Mouse (Mus musculus) c-Kit-positive CD71-positive TER-119-negative erythroid progenitor cells, embryonic 14.5 days (primary cell): Measurements from ENCODE around the gene Ccdc33.

Experiments
- DNase-seq: peaks from one replicate; pipeline ENCODE4 v3.0.0-alpha.2; 2013; ENCODE audit warnings: low read depth

Gene Ccdc33

DNA sequence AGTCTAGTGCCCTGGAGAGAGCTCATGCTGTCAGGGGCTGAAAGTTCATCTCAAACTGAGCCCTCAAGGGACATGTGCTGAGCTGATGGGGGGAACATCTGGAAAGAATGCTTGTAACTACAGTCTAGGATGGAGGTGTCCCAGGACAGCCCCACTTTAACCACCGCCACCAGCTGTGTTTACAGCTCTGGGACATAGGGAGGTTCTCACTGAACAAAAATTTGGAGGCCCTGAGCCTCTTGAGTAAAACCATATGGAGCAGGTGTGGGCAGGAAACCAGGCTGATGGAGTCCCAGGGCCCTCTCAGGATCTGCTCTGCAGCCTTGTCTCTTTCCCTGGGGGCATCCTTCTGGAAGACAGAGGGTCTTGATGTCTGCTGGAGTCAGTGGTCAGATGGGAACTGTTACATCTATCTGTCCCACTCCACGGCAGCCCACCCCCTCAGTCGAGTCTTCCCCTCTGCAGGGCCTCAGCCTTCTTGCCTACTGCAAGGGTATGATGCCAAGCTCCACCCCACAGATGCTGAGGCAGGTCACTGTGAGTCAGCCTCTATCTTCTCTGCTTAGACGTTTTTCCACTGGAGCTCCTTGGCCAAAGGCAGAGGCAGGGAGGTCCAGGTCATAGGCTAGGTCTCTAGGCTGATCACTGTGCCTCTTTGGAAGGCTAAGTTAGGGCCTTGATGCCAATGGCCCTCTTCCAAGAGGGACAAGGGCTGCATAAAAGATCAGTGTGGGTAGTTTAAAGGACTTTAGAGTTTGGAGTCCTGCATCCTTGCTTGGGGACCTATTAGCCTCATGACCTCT, 26.8 kb downstream of the Ccdc33 start:
- DNase-seq: no peak

DNA sequence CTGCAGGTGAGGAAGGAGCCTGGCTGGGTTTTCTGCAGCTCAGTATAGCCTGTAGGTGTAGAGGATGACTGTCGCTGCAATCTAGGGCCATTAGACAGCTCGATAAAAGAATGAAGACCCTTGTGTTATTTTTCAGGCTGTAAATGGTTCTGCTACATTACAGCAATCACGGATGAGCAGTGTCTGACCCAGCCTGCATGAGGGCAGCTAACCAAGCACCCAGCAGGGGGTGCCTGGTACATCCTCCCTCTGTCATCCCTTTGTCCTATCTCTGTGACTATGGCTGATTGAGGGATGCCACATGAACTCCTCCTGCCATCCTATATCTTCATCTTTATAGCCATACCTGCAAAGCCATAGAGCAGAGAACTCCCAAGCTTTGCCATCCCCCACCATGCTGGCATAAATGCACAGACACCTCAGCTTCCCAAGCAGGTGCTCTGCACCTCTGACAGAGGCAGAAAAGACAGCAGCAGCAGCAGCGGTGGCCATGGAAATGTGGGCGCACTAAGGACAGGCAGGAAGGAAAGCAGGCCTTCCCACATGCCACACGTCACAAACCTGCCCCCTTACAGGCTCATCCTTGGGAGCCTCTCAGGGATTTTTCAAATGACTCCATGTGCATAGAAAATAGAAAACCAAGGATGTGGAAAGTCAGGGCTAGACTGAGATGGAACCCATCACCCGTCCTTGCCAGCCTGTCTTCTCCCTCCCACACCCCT, 31.2 kb downstream of the Ccdc33 start:
- no peak for DNase-seq

- DNase-seq: no peak
Measured at GRCm38 (mm10) chr9:58086861-58087260, 31.8 kb downstream of the Ccdc33 start.

DNA sequence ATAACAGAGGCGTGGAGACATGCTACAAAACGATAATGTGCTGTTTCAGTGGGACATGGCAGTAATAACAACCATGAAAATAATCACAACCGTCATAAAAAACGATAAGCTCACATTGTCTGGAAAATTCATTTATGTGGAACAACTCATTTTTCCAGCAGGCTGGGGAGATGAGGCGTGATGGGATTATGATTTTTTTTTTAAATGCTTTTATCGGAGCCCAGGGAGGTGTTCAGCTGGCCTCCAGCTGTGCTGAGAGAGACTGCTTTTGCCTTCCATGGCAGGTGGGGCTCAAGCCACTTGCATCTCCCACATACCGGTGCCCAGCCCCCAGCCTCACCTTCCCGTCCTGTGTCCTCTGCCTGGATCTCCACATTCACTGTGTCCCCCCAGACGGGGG, 32.4 kb downstream of the Ccdc33 start:
- DNase-seq: no peak

DNA sequence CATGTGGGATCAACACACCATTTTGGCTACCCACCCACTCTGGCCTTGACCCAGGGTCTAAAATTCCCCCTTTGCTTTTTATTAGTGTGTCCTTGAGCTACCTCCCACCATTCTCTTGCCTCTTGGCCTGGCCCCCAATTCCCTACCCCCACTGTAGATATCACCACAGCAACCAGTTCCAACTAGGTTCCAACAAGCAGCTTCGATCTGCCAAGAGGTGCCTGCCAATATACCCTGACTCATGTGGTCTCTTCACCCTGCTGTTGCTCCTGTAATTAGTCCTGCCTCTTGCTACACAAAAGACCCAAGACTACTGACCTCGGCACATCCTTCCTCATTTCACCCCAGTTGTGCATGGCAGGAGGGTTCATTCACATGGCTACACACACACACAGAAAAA, 33.5 kb downstream of the Ccdc33 start:
- DNase-seq: no peak

- no peak for DNase-seq
Measured at GRCm38 (mm10) chr9:58084586-58084985, 34.0 kb downstream of the Ccdc33 start.

- DNase-seq: no peak
Measured at GRCm38 (mm10) chr9:58074561-58074960, 44.1 kb downstream of the Ccdc33 start.

- no peak for DNase-seq
Measured at GRCm38 (mm10) chr9:58067546-58067945, 51.1 kb downstream of the Ccdc33 start.

- no peak for DNase-seq
Measured at GRCm38 (mm10) chr9:58066731-58067095, 51.9 kb downstream of the Ccdc33 start.

DNA sequence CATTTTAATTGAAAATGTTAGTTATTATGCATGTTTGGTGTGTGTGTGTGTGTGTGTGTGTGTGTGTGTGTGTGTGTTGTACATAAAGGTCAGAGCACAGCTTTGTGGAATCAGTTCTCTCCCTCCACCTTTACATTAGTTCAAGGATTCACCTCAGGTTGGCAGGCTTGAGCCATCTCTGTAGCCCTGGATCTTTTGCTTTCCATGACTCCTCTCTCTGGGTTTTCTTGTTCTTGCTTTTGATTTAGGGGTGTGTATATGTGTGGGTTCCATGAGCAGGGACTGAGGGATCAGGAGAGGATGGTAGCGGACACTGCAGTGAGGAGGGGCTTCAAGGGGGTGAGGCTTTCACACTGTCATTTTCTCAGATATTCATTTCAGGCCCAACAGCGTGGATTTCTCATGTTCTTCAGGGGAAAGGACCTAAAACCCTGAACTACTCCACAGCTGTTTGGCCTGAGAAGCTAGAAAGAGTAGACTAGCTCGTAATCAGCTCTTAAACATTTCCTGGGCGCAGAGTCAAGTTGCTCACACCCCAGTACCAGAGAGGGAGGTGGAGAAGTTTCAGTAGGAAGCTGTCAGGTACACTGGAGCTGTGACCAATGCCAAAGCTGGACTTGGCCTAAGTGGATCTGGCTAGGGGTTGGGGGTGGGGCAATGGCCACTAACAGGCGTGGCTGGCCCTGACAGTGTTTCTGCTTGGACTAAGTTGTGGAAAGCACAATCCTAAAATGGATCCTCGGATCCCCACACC, 52.5 kb downstream of the Ccdc33 start:
- no peak for DNase-seq

DNA sequence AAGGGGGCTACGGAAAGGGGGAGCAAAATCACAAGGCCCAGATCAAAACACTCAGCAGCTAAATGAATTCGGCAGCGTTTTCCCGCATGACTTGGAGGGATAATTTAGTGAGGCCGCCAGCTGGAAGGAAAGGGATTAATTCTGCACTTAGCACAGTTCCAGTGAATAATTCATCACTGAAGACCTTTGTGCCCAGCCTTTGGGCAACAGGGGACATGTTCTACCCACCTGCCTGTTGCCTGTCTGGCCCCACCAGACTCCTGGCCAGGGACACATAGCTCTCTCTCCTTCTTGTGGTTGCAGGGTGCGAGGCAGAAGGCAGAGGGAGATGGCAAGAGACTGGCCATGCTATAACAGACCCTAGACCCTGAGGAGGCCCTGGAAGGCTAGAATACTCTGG, 53.1 kb downstream of the Ccdc33 start:
- no peak for DNase-seq

DNA sequence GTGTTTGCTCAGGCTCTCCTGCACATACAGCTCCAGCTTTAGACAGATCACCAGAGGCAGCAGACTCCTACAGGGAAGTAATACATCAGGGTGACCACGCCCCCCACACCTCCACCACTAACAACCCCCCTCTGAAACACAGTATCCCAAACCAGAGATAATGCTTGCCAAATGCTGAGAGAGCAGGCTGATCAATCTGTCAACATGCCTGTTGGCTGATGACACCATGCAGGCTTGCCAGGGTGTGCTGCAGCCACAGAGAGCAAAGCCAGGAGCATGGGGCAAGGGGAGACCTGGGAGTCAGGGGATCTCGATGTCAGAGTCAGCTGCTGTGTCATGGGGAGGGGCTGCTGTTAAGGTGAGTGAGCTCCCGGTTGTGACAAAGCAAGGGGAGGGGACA, 55.1 kb downstream of the Ccdc33 start, which contains the start of gene Stra6:
Gene Stra6 (plus strand): TSS at position 258 of the 400 bp plus-strand sequence.
- no peak for DNase-seq

DNA sequence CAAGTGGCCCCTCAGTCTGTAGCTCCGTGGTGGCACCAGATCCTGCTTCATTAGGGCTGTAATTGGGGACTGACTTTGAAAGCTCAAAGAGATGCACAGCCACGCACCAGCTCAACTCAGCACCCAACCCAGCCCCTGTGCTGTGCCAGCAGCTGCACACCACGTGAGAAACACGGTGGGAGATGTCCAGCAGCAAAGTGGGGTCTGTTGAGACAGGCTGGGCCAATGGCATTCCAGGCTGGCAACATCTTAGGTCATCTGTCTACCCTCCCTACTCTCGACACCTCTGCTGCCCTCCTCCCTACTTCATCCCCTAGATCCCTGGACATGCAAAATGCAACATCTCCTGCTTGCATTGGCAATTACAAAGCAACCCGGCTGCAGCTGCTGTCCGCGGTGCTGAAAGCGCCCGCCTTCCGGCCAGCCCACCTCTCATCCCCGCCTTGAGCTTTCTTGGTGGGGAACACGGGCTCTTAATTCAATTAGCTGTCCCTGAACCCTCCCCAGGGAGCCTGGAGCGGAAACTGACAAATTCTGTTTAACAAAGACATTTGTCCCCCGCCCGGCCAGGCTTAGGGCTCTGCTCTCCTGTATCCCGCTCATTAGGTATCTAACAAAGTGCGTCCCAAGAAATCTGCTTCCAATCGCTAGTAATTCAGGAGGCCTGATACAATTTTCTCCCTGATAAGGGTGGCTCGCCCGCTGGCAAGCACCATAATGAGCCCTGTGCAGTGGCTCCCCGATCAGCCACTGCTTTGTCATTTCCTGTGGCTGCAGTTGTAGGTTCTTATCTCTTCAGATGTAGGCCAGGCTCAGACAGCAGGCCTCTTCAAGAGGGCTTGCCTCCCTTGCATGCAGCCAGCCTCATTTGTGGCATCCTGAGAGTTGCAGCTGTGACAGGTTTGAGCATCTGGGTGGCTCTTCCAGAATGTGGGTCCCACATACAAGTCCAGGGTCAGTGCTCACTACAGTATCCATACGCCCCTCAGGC, 57.7 kb downstream of the Ccdc33 start:
- DNase-seq: peak; percentile 31

- DNase-seq: no peak
Measured at GRCm38 (mm10) chr9:58059920-58060319, 58.7 kb downstream of the Ccdc33 start.

GRCm38 (mm10) chr9:58055666-58056065, 63.0 kb downstream of the Ccdc33 start:
- DNase-seq: no peak

- DNase-seq: no peak
Measured at GRCm38 (mm10) chr9:58054032-58054431, 64.6 kb downstream of the Ccdc33 start.

DNA sequence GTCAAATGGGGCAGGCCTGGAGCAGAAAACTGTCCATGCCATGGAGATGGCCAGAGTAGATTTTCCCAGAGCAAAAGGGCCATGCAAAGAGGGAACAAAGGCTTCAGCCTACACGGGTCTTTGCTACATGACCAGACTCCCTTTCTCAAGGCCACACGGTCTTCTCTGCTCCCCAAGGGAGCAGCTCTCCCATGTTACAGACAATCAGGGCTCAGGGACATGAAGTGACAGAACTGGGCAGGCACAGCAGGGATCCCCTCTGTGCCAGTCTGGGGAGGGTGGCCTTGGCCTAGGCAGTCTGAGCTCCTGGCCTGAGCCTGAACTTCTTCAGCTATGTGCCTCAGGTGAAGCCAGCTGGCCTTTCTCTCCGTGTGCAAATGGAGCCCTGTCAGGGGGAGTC, 65.1 kb downstream of the Ccdc33 start:
- no peak for DNase-seq

GRCm38 (mm10) chr9:58053102-58053501, 65.5 kb downstream of the Ccdc33 start:
- no peak for DNase-seq

GRCm38 (mm10) chr9:58051937-58052336, 66.7 kb downstream of the Ccdc33 start:
- DNase-seq: no peak

- DNase-seq: no peak
Measured at GRCm38 (mm10) chr9:58049861-58050260, 68.8 kb downstream of the Ccdc33 start.

DNA sequence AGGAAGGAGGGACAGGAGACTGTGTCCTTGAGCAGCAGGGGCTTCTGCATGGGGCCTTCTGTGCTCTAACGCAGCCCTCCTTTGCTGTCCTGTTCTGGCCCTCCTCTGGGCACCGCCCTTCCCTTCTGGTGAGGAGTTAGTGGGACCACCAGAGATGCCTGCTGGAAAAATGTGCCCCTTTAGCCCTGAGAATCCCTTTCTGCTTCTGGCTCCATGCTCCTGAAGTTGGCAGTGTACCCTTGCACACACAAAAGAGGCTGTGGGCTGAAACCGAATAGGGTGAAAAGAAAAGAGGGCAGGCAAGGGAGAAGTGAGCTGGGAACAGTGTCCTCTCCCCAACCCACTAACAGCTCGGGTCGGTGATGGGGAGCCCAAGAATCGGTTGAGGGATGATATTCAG, 69.4 kb downstream of the Ccdc33 start:
- DNase-seq: no peak

GRCm38 (mm10) chr9:58048621-58049020, 70.0 kb downstream of the Ccdc33 start:
- DNase-seq: no peak
